Mouse (Mus musculus) midbrain, embryonic 14.5 days (tissue): Measurements from ENCODE around the gene Kansl1l. TPM values are rescaled to one million over a fixed set of nuclear protein-coding genes. Genes with fewer than 3 reads are reported as not detected.
"Not testable (repeated sequence)": the region's sequence is repeated elsewhere in the genome, so short reads cannot be mapped to it uniquely, and the experiment has no call there.

ENCODE experiments used
- ATAC-seq: fragments of 200-750 bp; cut with Nextera tagmentation; 2 replicates; pipeline ENCODE4 v1.8.0; 2017; ENCODE audit warnings: moderate number of reproducible peaks, moderate library complexity; ENCODE audit not compliant: low FRiP score, low TSS enrichment
- DNase-seq: peaks from one replicate; pipeline ENCODE4 v3.0.0-alpha.2; 2015
- H3K27ac ChIP-seq: fragments of 300-500 bp; sonication (generic); replicated peaks from 2 replicates; pipeline ENCODE4 v1.5.1; 2014; ENCODE audit warnings: mild to moderate bottlenecking, low read depth, low read length, moderate library complexity
- H3K27me3 ChIP-seq: fragments of 300-500 bp; sonication (generic); 2 replicates; pipeline ENCODE4 v1.6.1; 2014; ENCODE audit warnings: low read length, control low read depth, mixed read lengths; ENCODE audit not compliant: control insufficient read depth, insufficient read depth
- H3K36me3 ChIP-seq: fragments of 300-500 bp; sonication (generic); 2 replicates; pipeline ENCODE4 v1.6.1; 2014; ENCODE audit warnings: low read length, control low read depth; ENCODE audit not compliant: control insufficient read depth, insufficient read depth
- H3K4me1 ChIP-seq: fragments of 300-500 bp; sonication (generic); 2 replicates; pipeline ENCODE4 v1.6.1; 2014; ENCODE audit warnings: mild to moderate bottlenecking, antibody characterized with exemption, low read length, control low read depth; ENCODE audit not compliant: control insufficient read depth, insufficient read depth
- H3K4me2 ChIP-seq: fragments of 300-500 bp; sonication (generic); 2 replicates; pipeline ENCODE4 v1.6.1; 2014; ENCODE audit warnings: mild to moderate bottlenecking, low read length, moderate library complexity
- H3K4me3 ChIP-seq: fragments of 300-500 bp; sonication (generic); replicated peaks from 2 replicates; pipeline ENCODE4 v1.5.1; 2014; ENCODE audit warnings: low read depth, low read length
- H3K9ac ChIP-seq: fragments of 300-500 bp; sonication (generic); replicated peaks from 2 replicates; pipeline ENCODE4 v1.6.1; 2014; ENCODE audit warnings: mild to moderate bottlenecking, low read length, moderate library complexity
- H3K9me3 ChIP-seq: fragments of 300-500 bp; sonication (generic); 2 replicates; pipeline ENCODE4 v1.6.1; 2016; ENCODE audit warnings: low read length, control low read depth, mixed read lengths; ENCODE audit not compliant: control insufficient read depth
- WGBS: fragments of 180-500 bp; shearing (Covaris S2); extraction: QIAGEN DNeasy Blood & Tissue Kit; methylation state at CpG from one replicate; pipeline ENCODE4 v1.1.7; 2014; 5-methylcytosine and 5-hydroxymethylcytosine counted together
- polyA plus RNA-seq: library from polyadenylated mRNA; unstranded; fragments of >200 nt; fragmentation: Nextera tagmentation; extraction: Ambion mirVana; gene quantifications from 2 replicates; pipeline ENCODE4 v1.2.1, GENCODE M21; 2014

Gene Kansl1l
- polyA plus RNA-seq, 1 experiment from 2014 or later = 13.9 TPM

- H3K27me3 ChIP-seq, H3K4me2 ChIP-seq, H3K9ac ChIP-seq, DNase-seq, H3K9me3 ChIP-seq, H3K27ac ChIP-seq, ATAC-seq, H3K4me3 ChIP-seq, H3K36me3 ChIP-seq: not testable (repeated sequence)
- 88% methylated on average over 10 of the region's 10 CpGs for WGBS
- peaks cover 11% of the 10 kb centered on the region for H3K4me1 ChIP-seq
These were observed 117.7 kb downstream of the Kansl1l start for GRCm38 (mm10) chr1:66699630-66700029.

GRCm38 (mm10) chr1:66695296-66695695 lies 122.1 kb downstream of the Kansl1l start:
- Histone ChIP-seq H3K36me3 (no peaks in the 10 kb centered on the region), H3K4me3 (no peak overlapping the region), H3K9me3 (no peaks in the 10 kb centered on the region), H3K4me2 (no peak overlapping the region), H3K27me3 (no peaks in the 10 kb centered on the region), H3K27ac (no peak overlapping the region), H3K9ac (no peak overlapping the region), H3K4me1 (peaks cover 2% of the 10 kb centered on the region; the same call in 1 of the 2 replicates)
- 68% methylated on average over 7 of the region's 7 CpGs for WGBS
- ATAC-seq (no peak), DNase-seq (no peak)

DNA sequence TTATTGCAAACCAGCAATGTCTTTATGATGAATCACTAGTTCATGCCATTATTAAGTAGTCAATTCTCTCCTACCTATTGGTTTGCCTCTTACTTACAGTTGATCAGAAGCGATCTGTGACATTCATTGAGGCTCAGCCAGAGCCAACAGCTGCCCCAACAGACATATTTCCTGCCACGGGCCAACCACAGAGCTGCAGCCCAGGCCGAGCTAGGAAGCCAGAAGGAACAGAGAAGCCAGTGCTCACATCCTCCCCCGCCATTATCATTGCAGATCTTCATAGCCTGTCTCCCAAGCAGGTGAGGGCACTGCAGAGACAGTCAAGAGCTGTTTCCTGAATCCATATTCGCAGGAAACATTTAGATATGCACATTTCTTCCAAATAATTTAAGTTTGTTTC lies 123.1 kb downstream of the Kansl1l start:
- Histone ChIP-seq H3K9ac (no peak overlapping the region), H3K36me3 (no peaks in the 10 kb centered on the region), H3K4me3 (no peak overlapping the region), H3K27me3 (no peaks in the 10 kb centered on the region), H3K27ac (no peak overlapping the region), H3K4me2 (no peak overlapping the region), H3K4me1 (no peaks in the 10 kb centered on the region), H3K9me3 (no peaks in the 10 kb centered on the region)
- DNase-seq = no peak
- no peak for ATAC-seq
- 82% methylated on average over 5 of the region's 5 CpGs for WGBS

DNA sequence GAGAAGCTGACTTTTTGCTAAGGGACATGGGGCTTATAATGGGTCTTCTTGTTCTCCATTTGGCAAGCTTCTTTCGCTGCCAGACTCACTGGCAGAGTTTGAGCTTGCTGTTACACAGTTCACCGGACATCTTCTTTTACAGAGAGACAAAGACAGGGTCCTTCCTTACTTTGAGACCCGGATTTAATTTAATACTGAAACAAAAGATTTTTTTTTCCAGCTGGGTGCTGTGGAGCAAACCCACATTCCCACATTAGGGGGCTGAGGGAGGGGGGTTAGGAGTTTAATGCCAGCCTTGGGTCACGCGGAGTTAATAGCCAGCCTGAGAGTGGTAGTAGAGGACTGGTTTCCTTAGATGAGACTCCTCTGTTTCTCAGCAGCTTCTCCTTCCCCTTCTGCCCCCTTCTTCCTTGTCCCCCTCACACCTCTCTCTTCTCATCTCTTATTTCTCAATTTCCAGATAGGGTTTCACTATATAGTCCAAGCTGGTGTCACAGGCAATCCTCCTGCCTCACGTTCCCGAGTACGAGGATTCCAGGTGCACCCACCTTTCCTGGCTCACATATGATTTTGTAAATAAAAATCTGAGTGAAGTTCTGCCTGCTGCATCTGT lies 124.5 kb downstream of the Kansl1l start:
- Histone ChIP-seq H3K4me3 (no peak overlapping the region), H3K9ac (no peak overlapping the region), H3K36me3 (no peaks in the 10 kb centered on the region), H3K27me3 (no peaks in the 10 kb centered on the region), H3K27ac (no peak overlapping the region), H3K4me1 (no peaks in the 10 kb centered on the region), H3K9me3 (no peaks in the 10 kb centered on the region), H3K4me2 (no peak overlapping the region)
- ATAC-seq (peak; percentile 57), DNase-seq (peak; percentile 18)
- 65% methylated on average over 8 of the region's 8 CpGs for WGBS

GRCm38 (mm10) chr1:66692308-66692707 lies 125.1 kb downstream of the Kansl1l start:
- WGBS = 67% methylated on average over 1 of the region's 1 CpGs
- Histone ChIP-seq H3K4me3 (no peak overlapping the region), H3K36me3 (no peaks in the 10 kb centered on the region), H3K4me1 (no peaks in the 10 kb centered on the region), H3K9me3 (no peaks in the 10 kb centered on the region), H3K27ac (no peak overlapping the region), H3K9ac (no peak overlapping the region), H3K4me2 (no peak overlapping the region), H3K27me3 (no peaks in the 10 kb centered on the region)
- no peak for DNase-seq
- ATAC-seq = no peak

DNA sequence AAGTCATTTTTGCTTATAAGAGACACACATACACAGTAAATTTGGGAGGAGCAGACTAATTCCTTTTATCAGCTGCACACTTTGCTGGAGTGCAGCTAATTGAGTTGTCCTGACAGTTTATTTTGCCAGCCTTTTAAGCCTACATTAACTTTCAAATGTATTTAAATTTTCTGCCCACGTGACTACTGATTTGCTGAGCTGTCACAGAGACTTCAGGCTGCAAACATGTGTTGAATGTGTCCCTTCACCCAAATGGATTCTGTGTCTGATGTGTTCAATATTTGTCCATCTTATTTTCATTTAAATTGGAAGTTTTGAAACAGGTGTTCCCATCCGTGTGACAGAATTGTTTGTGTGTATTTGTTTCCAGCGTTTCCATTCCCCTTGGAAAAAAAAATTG lies 125.6 kb downstream of the Kansl1l start:
- Histone ChIP-seq H3K27me3 (no peaks in the 10 kb centered on the region), H3K27ac (no peak overlapping the region), H3K36me3 (no peaks in the 10 kb centered on the region), H3K9ac (no peak overlapping the region), H3K4me2 (no peak overlapping the region), H3K9me3 (no peaks in the 10 kb centered on the region), H3K4me1 (no peaks in the 10 kb centered on the region), H3K4me3 (no peak overlapping the region)
- DNase-seq = peak; percentile 20
- WGBS = 54% methylated on average over 3 of the region's 3 CpGs
- no peak for ATAC-seq

DNA sequence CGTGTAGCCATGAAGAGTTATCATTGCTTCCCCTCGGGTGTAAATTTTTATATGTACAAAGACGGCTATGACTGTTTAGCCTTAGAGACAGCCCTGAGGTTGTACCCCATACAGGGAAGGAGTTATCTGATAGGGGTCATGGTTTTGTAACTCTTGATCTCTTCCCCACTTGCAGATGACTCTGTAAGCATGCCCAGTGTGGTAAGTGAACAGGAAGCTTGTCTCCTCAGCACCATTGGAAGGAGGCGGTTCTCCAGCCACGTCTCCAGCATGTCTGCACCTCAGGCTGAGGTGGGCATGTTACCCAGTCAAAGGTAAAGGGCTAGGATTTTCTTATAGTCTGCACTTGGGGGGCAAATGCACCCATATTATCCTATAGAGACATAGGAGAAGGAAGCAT lies 134.4 kb downstream of the Kansl1l start:
- H3K9me3 ChIP-seq = no peaks in the 10 kb centered on the region
- H3K9ac ChIP-seq = no peak overlapping the region
- ATAC-seq (no peak), DNase-seq (no peak)
- no peak overlapping the region for H3K4me3 ChIP-seq
- H3K4me1 ChIP-seq = no peaks in the 10 kb centered on the region
- H3K27me3 ChIP-seq = no peaks in the 10 kb centered on the region
- no peaks in the 10 kb centered on the region for H3K36me3 ChIP-seq
- no peak overlapping the region for H3K4me2 ChIP-seq
- WGBS = 92% methylated on average over 5 of the region's 5 CpGs
- no peak overlapping the region for H3K27ac ChIP-seq

DNA sequence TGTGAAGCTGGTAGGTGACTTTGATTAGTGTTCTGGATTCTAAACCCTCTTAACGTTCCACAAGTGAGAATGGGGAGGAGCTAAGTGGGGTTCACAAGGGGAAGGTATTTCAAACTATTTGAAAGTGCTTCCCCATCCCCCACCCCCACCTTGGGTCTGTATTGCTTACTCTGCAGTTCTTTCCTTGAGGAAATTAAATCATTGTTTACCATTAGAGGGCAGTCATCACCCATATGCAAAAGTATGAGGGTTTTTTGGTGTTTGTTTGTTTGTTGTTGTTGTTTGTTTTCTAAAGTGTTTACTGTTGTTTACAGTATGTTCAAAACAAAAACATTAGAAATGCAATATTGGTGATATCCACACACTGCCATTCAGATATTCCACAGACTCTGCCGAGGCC lies 138.7 kb downstream of the Kansl1l start:
- H3K36me3 ChIP-seq = no peaks in the 10 kb centered on the region
- peak; percentile 40 for DNase-seq
- no peak overlapping the region for H3K9ac ChIP-seq
- 38% methylated on average over 2 of the region's 2 CpGs for WGBS
- H3K4me3 ChIP-seq = no peak overlapping the region
- H3K4me1 ChIP-seq = no peaks in the 10 kb centered on the region
- H3K27ac ChIP-seq = no peak overlapping the region
- H3K27me3 ChIP-seq = no peaks in the 10 kb centered on the region
- no peaks in the 10 kb centered on the region for H3K9me3 ChIP-seq
- no peak overlapping the region for H3K4me2 ChIP-seq
- ATAC-seq = no peak

GRCm38 (mm10) chr1:66677928-66678327 lies 139.4 kb downstream of the Kansl1l start:
- Histone ChIP-seq H3K27ac (no peak overlapping the region), H3K4me3 (no peak overlapping the region), H3K36me3 (no peaks in the 10 kb centered on the region), H3K4me2 (no peak overlapping the region), H3K4me1 (no peaks in the 10 kb centered on the region), H3K27me3 (no peaks in the 10 kb centered on the region), H3K9ac (no peak overlapping the region), H3K9me3 (no peaks in the 10 kb centered on the region)
- ATAC-seq (no peak), DNase-seq (no peak)
- 68% methylated on average over 14 of the region's 14 CpGs for WGBS
